Mouse (Mus musculus): ENCODE measurements at regions not wholly inside any gene's neighbourhood (a gene's known extent, or its start where the extent isn't known, plus 50 kb on each side); places are given as distances from the start of the nearest gene placed in this dataset.
"Not testable (repeated sequence)": the region's sequence is repeated elsewhere in the genome, so short reads cannot be mapped to it uniquely, and the experiment has no call there.

- peak; percentile 5 to 15 for DNase-seq
- intact Hi-C loops (cut with DNase I): no loop called here
Measured at GRCm38 (mm10) chr9:82484341-82484740, 345.0 kb upstream of the Irak1bp1 start.

GRCm38 (mm10) chr9:82493440-82493839 lies 335.9 kb upstream of the Irak1bp1 start:
- intact Hi-C loops (cut with DNase I): no loop called here
- DNase-seq: no peak

DNA sequence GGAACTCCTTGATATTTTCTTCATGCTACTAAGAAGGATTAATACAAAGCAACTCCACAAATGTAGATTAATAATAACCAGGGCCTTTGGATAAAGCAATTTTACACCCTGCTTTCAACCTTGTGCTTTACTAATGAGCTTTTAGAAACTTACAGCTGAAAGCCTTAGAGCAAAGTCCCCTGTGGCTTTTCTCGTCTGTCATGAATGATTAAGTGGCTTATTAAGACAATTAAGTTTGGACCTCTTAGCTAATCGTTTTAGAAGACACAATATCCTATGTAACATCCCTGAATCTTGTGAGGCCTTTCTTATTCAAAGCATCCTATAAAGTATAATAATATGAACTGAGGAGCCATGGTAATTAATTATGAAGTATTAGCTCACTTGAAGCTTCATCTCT lies 319.3 kb upstream of the Irak1bp1 start:
- DNase-seq: no peak
- intact Hi-C loops (cut with DNase I): no loop called here

DNA sequence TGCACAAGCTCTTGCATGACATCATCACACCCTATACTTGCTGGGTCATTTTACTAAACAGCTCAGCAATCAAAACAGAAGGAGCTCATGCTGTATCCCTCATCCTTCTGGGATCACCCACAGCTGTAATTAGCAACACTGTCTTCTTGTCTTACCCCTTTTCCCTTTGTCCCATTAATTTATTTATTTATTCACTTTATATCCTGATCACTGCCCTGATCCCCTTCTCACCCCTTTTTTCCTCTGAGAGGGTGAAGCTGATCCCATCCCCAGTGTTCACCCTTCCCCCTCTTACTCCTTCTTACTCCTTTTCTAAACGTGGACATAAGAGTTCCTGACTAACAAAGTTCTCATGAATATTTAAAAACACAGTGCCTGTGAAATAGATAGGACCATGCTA lies 310.3 kb upstream of the Irak1bp1 start:
- no peak for DNase-seq
- intact Hi-C loops (cut with DNase I): no loop called here

GRCm38 (mm10) chr9:82527867-82528385 lies 301.4 kb upstream of the Irak1bp1 start:
- DNase-seq: no peak
- intact Hi-C loops (cut with DNase I): no loop called here

GRCm38 (mm10) chr9:82552726-82553125 lies 276.6 kb upstream of the Irak1bp1 start:
- intact Hi-C loops (cut with DNase I): no loop called here
- DNase-seq: no peak

- no peak for DNase-seq
- intact Hi-C loops (cut with DNase I): no loop called here
Measured at GRCm38 (mm10) chr9:82553213-82553612, 276.1 kb upstream of the Irak1bp1 start.

- intact Hi-C loops (cut with DNase I): no loop called here
- DNase-seq: no peak
Measured at GRCm38 (mm10) chr9:82562551-82563465, 266.5 kb upstream of the Irak1bp1 start.

GRCm38 (mm10) chr9:82581373-82582018 lies 247.8 kb upstream of the Irak1bp1 start:
- intact Hi-C loops (cut with DNase I): no loop called here
- DNase-seq: no peak

GRCm38 (mm10) chr9:82609111-82609510 lies 220.2 kb upstream of the Irak1bp1 start:
- intact Hi-C loops (cut with DNase I): no loop called here
- DNase-seq: no peak

DNA sequence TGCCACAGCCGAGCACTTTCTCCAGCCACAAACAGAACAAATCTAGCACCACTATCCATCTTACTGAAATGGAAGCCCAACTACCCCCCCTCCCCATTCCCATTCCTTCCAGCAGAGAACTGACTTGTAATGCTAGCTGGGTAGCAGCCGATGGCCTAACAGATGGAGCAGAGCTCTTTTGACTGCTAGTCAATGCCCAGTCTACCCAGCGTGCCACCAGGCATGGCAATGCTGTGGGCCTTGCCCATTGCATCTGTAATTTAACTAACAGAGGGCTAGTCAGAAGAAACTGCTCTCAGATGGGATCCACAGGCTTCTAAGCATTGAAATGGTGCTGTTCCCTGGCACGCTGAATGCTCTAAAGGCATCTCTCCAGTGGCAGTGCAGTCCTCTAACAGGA lies 219.4 kb upstream of the Irak1bp1 start:
- DNase-seq: no peak
- intact Hi-C loops (cut with DNase I): no loop called here

DNA sequence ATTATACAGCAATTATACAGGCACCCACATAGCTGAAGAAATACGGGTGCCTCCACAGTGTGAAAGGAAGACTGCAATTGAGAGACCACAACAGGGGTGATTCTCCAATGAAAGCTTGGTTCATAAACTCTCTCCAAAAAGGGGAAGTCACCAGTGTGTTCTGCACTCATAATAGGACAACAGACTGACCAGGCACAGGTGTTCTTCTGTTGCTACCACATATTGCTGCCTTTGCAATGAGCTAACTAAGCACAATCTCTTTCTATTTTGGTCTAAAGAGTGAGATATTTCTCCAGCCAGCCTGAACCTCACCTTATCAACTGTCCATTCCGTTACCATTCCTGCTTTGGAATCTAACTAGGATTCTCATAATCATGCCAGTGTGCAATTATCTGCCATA lies 216.8 kb upstream of the Irak1bp1 start:
- no peak for DNase-seq
- intact Hi-C loops (cut with DNase I): no loop called here

- peak; percentile 36 to 54 for DNase-seq
- intact Hi-C loops (cut with DNase I): no loop called here
Measured at GRCm38 (mm10) chr9:82632411-82632810, 196.9 kb upstream of the Irak1bp1 start.

GRCm38 (mm10) chr9:82640277-82640676 lies 189.1 kb upstream of the Irak1bp1 start:
- no peak for DNase-seq
- intact Hi-C loops (cut with DNase I): no loop called here

DNA sequence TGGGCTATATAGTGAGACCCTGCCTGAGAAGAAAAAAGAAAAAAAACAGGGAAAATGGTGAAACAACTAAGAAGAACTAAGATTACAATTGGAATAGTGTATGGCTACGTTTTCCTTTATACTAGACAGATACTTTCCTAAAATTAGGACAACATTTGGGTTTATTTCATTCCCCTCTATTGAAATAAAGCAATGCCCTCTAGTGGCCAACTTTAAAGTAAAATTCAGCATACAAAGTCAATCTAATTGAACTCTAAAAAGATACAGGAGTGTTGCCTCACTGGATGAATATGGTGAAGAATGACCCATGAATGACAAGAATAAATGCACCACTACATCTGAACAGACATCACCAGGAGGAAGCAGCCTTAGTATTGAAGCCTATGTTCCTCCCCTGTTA lies 185.4 kb upstream of the Irak1bp1 start:
- DNase-seq: no peak
- intact Hi-C loops (cut with DNase I): loop anchor here (2.0 kb wide), 1 partner anchor 397 kb away; no protein-coding TSS in a partner anchor

- intact Hi-C loops (cut with DNase I); DNase-seq: not testable (repeated sequence)
Measured at GRCm38 (mm10) chr9:82655511-82655910, 173.8 kb upstream of the Irak1bp1 start.

- intact Hi-C loops (cut with DNase I): no loop called here
- no peak for DNase-seq
Measured at GRCm38 (mm10) chr9:82682196-82682595, 147.1 kb upstream of the Irak1bp1 start.

DNA sequence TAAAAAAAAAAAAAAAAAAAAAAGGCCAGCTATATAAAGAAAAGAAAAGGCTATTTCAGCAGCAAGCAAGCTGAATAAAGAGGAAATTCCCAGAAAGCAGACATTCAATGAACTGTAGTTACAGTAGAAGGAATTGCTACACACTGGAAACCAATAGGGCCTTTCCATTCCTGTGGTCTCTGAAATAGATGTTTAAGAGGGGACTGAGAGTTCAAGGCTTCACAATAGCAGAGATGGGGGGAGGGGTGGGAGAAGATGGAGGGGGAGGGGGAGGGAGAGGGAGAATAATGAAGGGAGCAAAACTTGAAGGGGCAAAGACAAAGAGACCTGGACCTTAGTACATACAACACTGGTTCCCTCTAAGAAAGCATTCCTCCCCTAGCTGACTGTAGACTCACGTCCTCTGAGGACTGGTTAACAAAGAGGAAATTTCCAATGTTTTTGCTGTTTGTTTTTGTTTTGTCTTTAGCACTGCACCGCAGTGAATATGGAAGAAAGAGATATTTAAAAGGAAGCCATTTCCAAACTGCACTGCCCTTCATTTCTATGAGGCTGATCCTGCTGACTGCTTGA lies 119.8 kb upstream of the Irak1bp1 start:
- no peak for DNase-seq
- intact Hi-C loops (cut with DNase I): no loop called here

GRCm38 (mm10) chr9:82709991-82710593 lies 119.2 kb upstream of the Irak1bp1 start:
- no peak for DNase-seq
- intact Hi-C loops (cut with DNase I): no loop called here

DNA sequence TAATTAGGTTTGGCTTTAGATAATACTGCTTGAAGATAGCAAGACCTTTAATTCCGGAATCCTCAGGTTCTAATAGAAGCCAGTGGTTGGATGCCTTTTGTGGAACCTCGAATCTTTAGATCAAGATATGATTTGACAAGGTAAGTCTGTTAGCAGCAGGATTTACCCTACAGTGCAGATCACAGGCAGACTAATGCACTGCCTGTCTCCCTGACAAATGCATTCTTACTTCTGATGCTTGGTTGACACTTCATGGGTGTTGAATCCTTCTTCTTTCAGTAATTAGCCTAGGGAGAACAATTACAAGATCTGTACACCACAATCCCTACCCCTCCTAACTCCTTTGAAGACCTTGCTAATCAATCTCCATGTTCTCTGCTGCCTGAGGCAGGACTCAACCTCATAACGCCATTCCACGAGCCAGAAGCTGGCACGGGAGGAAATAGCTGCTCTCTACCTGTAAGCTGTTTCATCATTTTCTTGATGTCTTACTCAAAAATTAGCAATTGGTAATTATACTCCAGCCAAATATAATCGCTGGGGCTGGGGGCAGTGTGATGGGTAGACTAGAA lies 118.3 kb upstream of the Irak1bp1 start:
- intact Hi-C loops (cut with DNase I): no loop called here
- DNase-seq: no peak
